Mouse (Mus musculus) brain, embryonic 14.5 days (tissue): ENCODE data around the gene Gm8947.

Experiments used
- CTCF ChIP-seq: fragments of 200-500 bp; IDR thresholded peaks from 2 replicates; pipeline ENCODE4 v1.5.1; 2012; ENCODE audit warnings: inconsistent platforms, mild to moderate bottlenecking, moderate library complexity, borderline replicate concordance; ENCODE audit not compliant: insufficient read depth, insufficient read length; ENCODE audit errors: extremely low read depth
- POLR2A ChIP-seq: fragments of 200-500 bp; IDR thresholded peaks from 2 replicates; pipeline ENCODE4 v1.6.1; 2012; ENCODE audit warnings: mild to moderate bottlenecking, inconsistent platforms, borderline replicate concordance; ENCODE audit not compliant: poor library complexity, insufficient read depth, insufficient read length, severe bottlenecking; ENCODE audit errors: extremely low read depth

DNA sequence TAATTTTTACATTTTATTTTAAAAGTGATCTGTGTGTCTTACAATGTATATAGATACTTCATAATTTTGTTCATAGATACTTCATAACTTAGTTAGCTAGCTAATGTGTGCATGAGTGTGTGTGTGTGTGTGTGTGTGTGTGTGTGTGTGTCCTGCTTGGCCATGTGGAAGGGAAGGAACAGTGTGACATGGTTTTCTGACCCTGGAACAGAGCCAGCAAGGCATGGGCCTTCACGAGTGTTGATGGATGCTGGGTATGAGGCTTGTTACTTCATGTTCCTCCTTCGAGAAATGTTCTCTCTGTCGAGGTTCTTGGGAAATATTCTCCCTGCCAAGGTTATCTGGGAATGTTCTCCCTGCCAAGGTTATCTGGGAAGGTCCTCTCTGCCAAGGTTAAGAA, 41.6 kb downstream of the Gm8947 start:
- no peak for TF ChIP-seq CTCF
- TF ChIP-seq POLR2A = no peak
